Mouse (Mus musculus) heart, adult 2 months (tissue): ENCODE measurements at regions not wholly inside any gene's neighbourhood (a gene's known extent, or its start where the extent isn't known, plus 50 kb on each side); places are given as distances from the start of the nearest gene placed in this dataset.

Experiments used
- CTCF ChIP-seq: fragments of 200-600 bp; IDR thresholded peaks from 2 replicates; pipeline ENCODE4 v1.8.1; 2022; ENCODE audit warnings: antibody characterized with exemption, mild to moderate bottlenecking, moderate library complexity
- EP300 ChIP-seq: fragments of 200-500 bp; IDR thresholded peaks from 2 replicates; pipeline ENCODE4 v1.6.1; 2011; ENCODE audit warnings: low read depth, low read length, control low read depth; ENCODE audit not compliant: insufficient read depth
- POLR2A ChIP-seq: fragments of 200-500 bp; IDR thresholded peaks from 2 replicates; pipeline ENCODE4 v1.6.1; 2011; ENCODE audit warnings: mild to moderate bottlenecking, low read depth, low read length, control low read depth; ENCODE audit not compliant: insufficient read depth

- TF ChIP-seq CTCF (no peak), POLR2A (no peak), EP300 (no peak)
Measured at GRCm38 (mm10) chr19:35034408-35034807, 112.2 kb downstream of the Kif20b start.
